Mouse (Mus musculus) cerebellum, adult 2 months (tissue): Measurements from ENCODE around the gene Dcaf17.

Source experiments
- CTCF ChIP-seq: fragments of 200-500 bp; IDR thresholded peaks from 2 replicates; pipeline ENCODE4 v1.5.1; 2011; ENCODE audit warnings: low read depth, mild to moderate bottlenecking, control low read depth, low read length, moderate library complexity, borderline replicate concordance; ENCODE audit not compliant: insufficient read depth
- POLR2A ChIP-seq: fragments of 200-500 bp; IDR thresholded peaks from 2 replicates; pipeline ENCODE4 v1.6.1; 2011; ENCODE audit warnings: low read length, control low read depth, borderline replicate concordance; ENCODE audit not compliant: insufficient read depth

GRCm38 (mm10) chr2:71019277-71019676 is 35.9 kb upstream of the Dcaf17 start:
- TF ChIP-seq POLR2A (no peak), CTCF (no peak)
